Mouse (Mus musculus): ENCODE results near the gene Btbd18.
"Not testable (repeated sequence)": the region's sequence is repeated elsewhere in the genome, so short reads cannot be mapped to it uniquely, and the experiment has no call there.

Gene Btbd18

DNA sequence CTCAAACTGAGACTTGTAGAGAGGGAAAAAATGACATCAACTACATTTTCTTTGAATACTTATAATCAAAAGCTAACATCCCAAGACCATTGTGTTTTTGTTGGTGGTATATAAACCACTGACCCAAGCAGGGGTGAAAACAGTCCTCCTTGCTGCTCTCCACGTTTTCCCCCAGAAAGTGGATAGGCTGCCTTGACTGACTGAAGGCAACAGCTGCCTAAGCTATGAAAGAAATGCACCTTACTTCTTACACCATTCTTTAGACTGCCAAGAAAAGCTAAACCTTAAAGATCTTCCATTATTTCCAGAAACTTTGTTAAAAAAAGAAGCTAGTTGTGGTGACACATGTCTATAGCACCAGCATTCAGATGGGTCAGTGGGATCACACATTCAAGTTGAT, 12.7 kb upstream of the Btbd18 start:
- intact Hi-C loops (cut with DNase I), result no loop called here

DNA sequence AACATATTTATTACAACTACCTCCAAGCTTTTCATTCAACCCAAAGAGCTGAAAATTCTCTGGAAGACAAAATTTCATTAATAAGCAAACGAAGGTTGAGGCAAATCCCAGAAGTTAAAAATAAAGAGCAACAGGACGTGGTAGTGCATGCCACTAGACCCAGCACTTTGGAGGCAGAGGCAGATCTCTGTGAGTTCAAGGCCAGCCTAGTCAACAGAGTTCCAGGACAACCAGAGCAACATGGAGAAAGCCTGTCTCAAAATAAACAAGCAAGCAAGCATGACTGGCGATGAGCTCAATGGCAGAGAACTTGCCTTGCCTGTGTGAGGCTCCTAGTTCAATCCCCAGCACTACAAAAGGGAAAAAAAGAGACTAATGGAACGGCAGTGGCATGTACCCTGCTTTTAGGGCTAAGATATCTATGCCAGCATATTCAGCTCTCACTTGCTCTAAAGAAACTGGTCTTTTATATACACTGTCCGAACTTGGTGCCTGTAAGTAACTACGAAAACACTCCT, 11.8 kb upstream of the Btbd18 start:
- intact Hi-C loops (cut with DNase I), result no loop called here

DNA sequence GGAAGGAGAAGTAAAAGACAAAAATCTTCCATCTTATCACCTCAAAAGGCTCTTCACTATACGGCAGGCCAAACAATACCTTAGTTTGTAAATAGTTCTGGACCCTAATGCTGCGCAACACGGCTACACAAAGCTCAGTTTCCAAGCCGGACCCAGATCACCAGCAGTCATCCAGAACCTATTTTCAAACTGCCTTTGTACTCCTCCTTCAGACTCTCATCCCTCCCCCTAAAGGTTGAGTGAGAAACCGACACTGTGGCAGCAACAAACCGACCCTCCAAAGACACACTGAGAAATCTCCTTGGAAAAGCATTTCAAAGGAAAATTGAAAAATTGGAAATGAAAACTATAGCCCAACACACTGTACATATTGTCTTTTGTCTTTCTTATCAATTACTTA, 10.5 kb upstream of the Btbd18 start:
- intact Hi-C loops (cut with DNase I), result loop anchor here (2.0 kb wide), 1 partner anchor 30 kb away; no protein-coding TSS in a partner anchor

DNA sequence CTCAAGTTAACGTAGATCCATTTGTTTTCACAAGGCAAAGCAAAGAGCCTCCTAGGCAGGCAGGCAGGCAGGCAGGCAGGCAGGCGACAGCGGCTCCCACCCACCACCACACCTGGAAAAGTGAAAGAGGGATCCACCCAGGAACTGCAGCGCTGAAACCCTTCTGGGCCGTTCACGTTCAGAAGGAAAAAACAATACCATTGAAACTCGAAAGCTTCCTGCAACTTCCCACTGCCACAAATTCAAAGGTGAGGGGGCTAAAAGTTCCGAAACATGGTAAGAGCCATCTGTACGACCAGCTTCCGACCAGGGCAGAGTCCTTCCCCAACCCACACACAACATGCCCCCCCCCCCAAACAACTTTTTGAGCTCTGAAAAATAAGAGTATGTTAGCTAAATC, 9.2 kb upstream of the Btbd18 start:
- intact Hi-C loops (cut with DNase I), result loop anchor here (2.0 kb wide), 1 partner anchor 31 kb away; no protein-coding TSS in a partner anchor

DNA sequence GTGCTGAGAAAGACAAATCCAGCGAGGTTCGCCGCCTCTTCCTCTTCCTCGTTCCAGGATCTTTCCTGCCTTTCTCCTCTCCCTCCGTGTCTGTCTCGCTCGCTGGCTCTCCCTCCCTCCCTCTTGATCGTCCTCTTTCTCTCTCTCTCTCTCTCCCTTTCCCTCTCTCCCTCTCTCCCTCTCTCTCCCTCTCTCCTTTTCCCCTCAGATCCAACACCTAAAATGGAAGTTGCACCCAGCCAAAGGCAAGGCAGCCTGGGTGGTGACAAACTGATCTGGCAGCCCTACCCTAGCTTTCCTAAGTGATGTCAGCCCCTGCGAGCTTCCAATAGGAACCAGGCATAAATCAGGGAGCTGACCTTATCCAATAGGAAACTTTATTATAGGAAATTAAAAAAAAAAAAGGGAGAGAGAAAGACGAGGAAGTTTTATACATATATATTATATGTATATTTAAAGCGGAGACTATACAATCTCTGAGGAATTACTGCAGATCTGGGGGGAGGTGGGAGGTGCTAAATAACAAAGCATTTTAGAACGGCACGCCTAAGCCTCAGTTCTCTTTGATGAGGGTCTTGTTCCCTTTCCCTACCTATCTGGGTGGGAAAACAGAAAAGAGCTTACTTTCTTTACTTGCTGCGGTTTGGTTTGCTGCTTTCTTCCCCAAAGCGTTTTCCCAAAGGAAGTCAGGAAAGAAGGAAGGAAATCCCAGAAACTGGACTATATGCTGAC, 8.2 kb upstream of the Btbd18 start, which contains the start of gene Ctnnd1:
TSS of gene Ctnnd1 (minus strand) at position 302 of the 732 bp plus-strand sequence.
- intact Hi-C loops (cut with DNase I), result no loop called here

DNA sequence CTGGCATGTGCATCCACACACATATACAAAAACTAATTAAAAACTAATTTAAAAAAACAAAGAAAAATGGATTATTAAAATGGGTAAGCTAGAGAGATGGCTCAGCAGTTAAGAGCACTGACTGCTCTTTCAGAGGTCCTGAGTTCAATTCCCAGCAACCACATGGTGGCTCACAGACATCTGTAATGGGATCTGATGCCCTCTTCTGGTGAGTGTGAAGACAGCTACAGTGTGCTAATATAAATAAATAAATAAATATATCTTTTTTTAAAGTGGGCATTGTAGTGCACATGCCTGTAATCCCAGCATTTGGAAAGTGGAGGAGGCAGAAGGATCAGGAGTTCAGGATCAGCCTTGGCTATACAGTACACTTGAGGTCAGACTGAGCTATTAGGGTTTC, 5.5 kb upstream of the Btbd18 start:
- intact Hi-C loops (cut with DNase I), result no loop called here

DNA sequence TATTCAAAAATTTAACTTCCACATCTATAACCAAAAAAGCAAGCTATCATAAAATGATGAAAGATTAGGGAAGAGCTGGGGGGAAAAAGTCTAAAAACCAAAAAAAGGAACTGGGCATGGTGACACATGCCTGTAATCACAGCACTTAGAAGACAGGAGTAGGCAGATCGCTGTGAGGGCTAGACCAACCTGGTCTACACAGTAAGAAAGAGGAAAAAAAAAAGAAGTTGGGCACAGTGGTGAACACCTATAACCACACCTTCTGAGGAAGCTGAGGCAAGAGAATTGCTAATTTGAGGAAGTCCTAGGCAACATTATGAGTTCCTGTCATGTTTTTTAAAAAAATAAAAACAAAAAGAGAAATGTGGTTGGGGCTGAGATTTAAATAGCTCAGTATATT, 3.0 kb upstream of the Btbd18 start:
- intact Hi-C loops (cut with DNase I), result no loop called here

DNA sequence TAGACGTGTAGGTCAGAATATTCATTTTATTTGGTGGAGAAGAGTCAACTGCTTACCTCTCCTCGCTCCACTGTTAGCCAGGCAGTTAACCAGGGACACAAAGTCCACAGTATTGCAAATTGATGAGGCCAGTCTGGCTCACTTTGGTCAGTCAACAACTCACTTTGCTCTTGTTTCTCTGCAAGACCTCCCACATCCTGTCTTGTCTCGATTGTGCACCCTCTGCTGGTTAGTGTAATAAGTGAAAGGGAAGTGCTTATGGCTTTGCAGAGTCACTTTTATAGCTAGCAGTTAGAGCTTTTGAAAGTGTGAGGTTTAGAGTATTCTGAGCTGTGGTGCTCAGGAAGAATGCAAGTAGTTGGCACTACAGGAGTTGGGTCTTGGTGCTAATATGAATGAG, 1.4 kb downstream of the Btbd18 start:
- intact Hi-C loops (cut with DNase I), result loop anchor here (2.0 kb wide), 1 partner anchor 205 kb away; no protein-coding TSS in a partner anchor

DNA sequence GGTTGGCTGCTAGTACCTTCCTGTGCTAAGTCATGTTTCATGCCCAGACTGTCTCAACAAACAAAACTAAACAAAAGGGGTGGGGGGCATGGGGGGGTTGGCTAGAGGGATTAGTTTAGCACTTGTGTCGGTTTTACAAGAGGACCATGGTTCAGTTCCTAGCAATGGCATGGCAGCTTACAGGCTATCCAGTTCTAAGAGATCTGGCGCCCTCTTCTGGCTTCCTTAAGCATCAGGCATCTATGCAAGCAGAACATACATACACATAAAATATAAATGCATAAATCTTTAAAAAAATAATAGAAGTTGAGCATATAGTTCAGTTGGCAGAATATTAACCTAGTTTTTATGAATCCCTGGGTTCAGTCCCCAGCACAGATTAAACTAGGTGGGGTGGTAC, 4.0 kb downstream of the Btbd18 start:
- intact Hi-C loops (cut with DNase I), result no loop called here

DNA sequence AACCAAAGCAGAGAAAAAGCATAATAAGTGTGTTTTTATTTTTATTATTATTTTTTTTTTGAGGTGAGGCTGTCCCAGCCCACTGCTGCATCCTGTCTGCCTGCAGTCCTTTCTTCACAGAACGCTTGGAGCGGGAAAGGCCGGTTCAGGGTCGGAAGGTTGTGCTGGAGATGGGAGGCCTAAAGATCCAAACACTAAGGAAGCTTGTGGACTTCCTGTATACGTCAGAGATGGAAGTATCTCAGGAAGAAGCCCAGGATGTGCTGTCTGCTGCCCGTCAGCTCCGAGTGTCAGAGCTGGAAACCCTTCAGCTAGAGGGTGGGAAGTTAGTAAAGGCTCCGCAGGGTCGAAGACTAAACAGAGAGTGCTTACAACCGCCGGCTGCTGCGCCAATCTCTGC, 7.2 kb downstream of the Btbd18 start:
- intact Hi-C loops (cut with DNase I), result no loop called here

DNA sequence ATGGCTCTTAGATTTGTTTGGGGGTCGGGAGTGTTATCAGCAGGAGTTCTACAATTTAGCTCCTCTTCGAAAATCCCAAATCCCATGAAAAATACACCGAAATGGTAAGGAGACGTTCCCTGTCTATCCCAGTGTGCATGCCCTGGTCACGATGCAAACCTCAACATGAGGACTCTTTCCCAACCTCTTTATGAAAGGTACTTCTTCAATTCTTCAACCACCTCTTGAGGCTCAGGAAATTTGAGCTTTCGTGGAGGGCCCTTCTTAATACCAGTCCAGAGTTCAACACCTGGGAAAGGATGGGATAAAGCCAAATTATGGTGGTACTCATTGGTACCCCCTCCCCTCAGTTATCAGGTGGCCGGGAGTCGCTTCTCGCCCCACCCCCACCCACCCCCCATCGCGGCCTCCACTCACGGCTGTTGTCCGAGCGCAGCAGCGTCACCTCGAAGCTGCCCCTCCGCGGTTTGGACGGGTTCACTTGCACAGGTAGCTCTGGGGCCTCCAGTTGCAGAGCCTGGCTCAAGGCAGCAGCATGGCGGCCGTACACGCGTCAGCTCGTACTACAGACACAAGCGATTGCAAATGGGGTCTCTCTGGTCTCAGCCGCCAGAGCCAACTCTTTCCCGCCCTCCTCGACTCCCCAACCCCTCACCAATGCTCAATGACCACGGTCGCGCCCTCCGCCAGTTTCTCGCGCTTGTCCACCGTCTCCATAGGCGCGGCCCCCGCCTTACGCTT, 11.1 kb downstream of the Btbd18 start:
- intact Hi-C loops (cut with DNase I), result no loop called here

DNA sequence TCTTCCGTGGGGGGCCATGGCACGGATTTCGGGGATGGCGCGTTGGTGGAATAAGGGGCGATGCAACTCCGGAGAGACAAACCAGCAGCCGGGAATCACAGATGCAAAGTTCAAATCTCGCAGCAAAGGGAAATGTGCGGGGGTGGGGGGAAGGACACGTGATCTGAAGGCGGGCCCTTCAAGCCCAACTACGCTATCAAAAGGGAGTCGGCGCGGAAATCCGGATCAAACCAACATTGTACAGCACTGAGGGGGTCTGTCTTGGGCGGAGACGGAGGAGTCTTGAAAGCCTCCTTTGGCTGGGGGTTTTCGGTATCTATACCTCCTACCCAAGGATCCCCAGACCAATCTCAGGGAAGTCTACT, 11.7 kb downstream of the Btbd18 start, which contains the start of gene Selenoh:
TSS of gene Selenoh (minus strand) at position 202 of the 365 bp plus-strand sequence.
- intact Hi-C loops (cut with DNase I), result no loop called here

DNA sequence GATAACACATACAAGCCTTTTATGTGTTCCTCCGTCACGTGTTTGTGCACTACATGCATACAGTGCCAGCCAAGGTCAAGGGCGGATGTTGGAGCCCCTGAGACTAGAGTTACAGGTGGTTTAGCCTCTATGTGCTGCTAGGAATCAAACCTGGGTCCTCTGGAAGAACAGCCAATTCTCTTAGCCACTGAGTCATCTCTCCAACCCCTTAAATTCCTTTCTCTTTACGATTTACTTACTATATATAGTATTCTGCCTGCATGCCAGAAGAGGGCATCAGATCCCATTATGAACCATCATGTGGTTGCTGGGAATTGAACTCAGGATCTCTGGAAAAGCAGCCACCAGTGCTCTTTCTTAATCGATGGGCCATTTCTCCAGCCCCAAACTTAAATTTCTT, 12.7 kb downstream of the Btbd18 start:
- intact Hi-C loops (cut with DNase I), result not testable (repeated sequence)

DNA sequence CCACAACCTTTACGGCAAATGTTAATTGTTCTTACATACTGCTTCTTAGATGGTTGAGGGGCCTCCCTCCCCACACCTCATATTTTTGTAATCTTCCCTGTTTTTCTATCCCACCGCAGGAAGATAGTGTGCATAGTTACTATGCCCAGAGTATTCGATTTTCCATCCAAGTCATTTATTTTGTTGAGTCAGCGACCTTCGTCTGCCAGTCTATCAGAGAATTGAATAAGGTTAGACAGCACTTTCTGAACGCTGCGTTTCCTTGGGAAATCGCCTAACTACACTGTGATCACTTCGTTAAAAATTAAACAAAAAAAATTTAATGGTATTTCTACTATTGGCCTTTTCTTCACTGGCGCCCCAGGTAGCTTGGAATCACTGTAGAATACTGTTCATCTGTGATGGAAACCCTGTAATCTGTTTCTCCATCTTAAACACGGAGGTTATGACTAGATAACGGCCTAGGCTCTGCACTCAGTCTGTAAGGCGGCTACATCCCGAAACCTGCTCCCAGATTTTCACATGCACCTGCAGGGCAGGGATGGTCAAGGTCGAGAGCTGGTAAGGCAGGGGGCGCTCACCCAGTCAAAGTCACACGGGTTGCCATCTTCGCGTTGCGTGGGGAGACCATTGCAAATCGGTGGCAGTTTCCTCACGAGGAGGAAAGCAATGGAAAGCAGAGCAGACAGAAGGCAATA, 18.5 kb downstream of the Btbd18 start:
- intact Hi-C loops (cut with DNase I), result loop anchor here (5.0 kb wide), 1 partner anchor 35 kb away; no protein-coding TSS in a partner anchor

DNA sequence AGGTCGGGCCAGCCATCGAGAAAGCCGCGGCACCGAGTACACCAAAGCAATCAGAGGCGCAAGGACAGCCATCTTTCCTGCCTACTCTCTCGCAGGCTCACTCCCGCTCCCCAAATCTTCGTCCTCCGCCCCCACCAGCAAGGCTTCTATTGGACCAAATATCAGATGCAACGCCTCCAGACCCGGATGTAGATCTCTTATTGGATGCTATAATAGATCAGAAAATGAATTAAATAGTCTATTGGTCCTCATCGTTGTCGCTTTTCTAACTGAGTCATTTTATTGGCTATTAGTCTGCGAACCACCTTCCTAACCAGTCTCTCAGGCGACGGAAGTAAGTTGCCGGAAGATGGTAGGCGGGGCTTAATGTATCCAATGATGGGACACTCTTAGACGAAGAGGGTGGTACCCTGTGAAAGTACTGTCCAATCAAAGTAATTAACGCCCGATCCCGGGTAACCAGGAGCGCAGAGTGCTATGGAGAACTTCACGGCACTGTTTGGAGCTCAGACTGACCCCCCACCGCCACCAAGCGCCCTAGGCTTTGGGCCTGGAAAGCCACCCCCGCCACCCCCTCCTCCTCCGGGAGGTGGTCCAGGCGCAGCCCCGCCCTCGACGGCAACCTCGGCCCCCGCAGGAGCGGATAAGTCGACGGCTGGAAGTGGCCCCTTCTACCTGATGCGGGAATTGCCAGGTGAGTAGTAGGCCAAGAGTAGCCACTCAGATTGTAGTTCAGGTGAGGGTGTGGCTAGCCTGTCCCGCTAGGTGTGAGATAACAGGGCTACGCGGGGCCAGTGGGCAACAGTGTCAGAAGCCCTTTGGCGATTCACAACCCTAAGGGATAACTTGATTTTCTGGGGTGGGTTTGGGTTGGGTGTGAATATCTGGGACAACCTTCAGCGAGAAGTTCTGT, 19.3 kb downstream of the Btbd18 start, which contains the start of the genes Gm28635 and Med19:
TSS of gene Gm28635 (minus strand) at position 74 of the 913 bp plus-strand sequence.
TSS of gene Med19 (plus strand) at position 435 of the 913 bp plus-strand sequence.
- intact Hi-C loops (cut with DNase I), result loop anchor here (5.0 kb wide), 1 partner anchor 34 kb away; no protein-coding TSS in a partner anchor

DNA sequence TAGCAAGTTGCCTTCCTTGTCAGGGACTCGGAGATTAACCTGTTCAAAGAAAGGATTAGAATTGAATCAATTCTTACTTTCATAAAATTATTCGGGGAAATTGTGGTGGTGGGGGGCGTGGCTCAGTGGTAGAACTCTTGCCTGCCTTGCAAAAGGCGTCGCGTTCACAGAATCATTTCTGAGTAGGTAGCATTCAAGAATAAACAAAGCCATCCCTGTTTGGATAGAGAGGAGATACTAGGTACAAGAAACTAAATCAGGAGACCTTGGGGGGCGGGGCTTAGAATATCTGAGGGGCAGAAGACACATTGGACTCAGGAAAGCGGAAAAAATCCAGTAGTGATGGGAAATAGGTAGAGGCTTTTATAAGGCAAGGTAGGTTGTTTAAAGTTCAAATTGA, 20.1 kb downstream of the Btbd18 start, which contains the start of gene Tmx2:
TSS of gene Tmx2 (minus strand) at position 125 of the 400 bp plus-strand sequence.
- intact Hi-C loops (cut with DNase I), result loop anchor here (5.0 kb wide), 1 partner anchor 33 kb away; no protein-coding TSS in a partner anchor

DNA sequence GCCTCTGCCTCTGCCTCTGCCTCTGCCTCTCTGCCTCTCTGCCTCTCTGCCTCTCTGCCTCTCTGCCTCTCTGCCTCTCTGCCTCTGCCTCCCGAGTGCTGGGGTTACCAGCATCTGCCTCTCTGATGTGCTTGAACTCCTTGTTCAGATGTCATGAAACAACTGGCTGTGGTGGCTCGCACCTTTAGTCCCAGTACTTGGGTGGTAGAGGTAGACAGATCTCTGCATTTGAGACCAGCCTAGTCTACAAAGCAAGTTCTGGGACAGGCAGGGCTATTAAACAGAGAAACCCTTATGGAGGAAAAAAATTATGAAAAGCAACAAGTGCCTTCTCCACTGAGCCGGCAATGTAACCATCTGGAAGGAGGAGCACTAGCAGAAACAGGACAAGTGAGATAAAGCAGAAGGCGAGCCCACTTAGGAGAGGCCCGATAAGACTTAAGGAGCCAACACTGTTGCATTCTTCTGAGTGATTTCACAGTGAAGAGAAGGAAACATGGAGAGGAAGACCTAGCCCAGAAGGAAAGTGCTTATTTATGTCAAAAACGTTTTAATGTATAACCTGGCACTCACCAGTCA, 23.8 kb downstream of the Btbd18 start:
- intact Hi-C loops (cut with DNase I), result no loop called here

DNA sequence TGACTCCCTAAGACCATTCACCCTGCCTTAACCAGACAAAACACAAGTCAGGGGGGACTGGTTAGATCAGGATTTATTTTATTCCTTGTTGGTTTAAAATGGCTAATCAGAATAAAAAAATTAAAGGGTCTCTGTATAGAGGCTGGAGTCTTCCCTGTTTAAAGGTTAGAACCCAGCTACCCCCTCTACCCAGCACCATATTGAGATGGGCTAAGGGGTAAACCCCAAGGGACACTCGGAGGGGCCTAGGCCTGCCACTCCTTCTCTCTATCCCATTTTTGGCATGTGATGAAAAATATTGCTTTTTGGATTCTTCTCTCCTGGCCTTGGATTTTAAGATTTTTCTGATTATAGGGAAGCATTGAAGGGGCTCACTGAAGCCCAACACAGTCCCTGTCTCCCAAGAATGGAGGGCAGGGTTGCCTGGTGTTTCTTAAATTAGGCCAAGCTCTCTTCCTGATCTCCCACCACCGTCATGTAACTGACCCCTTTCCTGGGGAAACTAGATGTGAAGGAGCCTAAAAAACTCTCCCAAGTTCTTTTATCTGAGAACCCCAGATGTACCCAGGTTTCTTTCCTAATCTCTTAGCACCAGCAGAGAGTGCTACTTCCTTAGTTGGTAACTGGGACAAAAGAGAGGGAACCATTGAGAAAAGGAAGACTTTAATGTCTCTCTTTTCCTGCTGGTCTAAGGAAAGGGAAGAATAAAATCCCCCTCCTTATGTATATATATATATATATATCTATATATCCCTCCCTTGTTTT, 29.4 kb downstream of the Btbd18 start:
- intact Hi-C loops (cut with DNase I), result no loop called here

DNA sequence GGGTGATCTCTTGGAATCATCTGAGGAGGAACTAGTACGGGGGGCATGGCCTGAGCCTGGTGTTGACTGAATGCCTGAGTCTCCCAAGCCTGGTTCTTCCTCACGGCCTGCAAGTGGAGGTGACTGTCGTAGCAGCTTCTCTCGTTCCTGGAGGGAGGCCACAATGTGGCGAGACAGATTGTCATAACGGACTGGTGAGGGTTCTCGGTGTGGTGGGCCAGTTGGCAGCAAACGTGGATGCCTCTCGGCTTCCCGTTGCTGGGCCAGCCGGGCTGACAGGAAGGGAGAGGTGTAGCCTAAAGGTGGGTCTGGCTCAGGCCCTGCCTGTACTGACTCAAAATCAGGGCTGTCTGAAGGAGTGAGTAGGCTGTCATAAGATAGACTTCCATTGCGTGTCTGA, 31.2 kb downstream of the Btbd18 start:
- intact Hi-C loops (cut with DNase I), result no loop called here
